Mouse (Mus musculus) neural tube, embryonic 14.5 days (tissue): ENCODE results near the gene Ptch1. TPM values are rescaled to one million over a fixed set of nuclear protein-coding genes. Genes with fewer than 3 reads are reported as not detected.

ENCODE experiments used
- ATAC-seq: fragments of 200-750 bp; cut with Nextera tagmentation; 2 replicates; pipeline ENCODE4 v1.8.0; 2017; ENCODE audit warnings: low read depth, mild to moderate bottlenecking, moderate TSS enrichment, moderate library complexity
- H3K27ac ChIP-seq: fragments of 300-500 bp; sonication (generic); 2 replicates; pipeline ENCODE4 v1.5.1; 2014; ENCODE audit warnings: low read depth, mild to moderate bottlenecking, control low read depth, low read length, moderate library complexity, mixed read lengths
- H3K27me3 ChIP-seq: fragments of 300-500 bp; sonication (generic); 2 replicates; pipeline ENCODE4 v1.6.1; 2014; ENCODE audit warnings: low read length; ENCODE audit not compliant: control insufficient read depth, insufficient read depth
- H3K36me3 ChIP-seq: fragments of 300-500 bp; sonication (generic); 2 replicates; pipeline ENCODE4 v1.6.1; 2014; ENCODE audit warnings: low read length, mixed read lengths; ENCODE audit not compliant: control insufficient read depth, insufficient read depth
- H3K4me1 ChIP-seq: fragments of 300-500 bp; sonication (generic); 2 replicates; pipeline ENCODE4 v1.6.1; 2014; ENCODE audit warnings: low read length; ENCODE audit not compliant: control insufficient read depth, insufficient read depth
- H3K4me2 ChIP-seq: fragments of 300-500 bp; sonication (generic); 2 replicates; pipeline ENCODE4 v1.6.1; 2014; ENCODE audit warnings: mild to moderate bottlenecking, low read depth, low read length, control low read depth
- H3K4me3 ChIP-seq: fragments of 300-500 bp; sonication (generic); 2 replicates; pipeline ENCODE4 v1.5.1; 2014; ENCODE audit warnings: low read depth, low read length, control low read depth, mixed read lengths
- H3K9ac ChIP-seq: fragments of 300-500 bp; sonication (generic); replicated peaks from 2 replicates; pipeline ENCODE4 v1.6.1; 2014; ENCODE audit warnings: low read depth, mild to moderate bottlenecking, control low read depth, low read length, mixed read lengths
- H3K9me3 ChIP-seq: fragments of 300-500 bp; sonication (generic); 2 replicates; pipeline ENCODE4 v1.6.1; 2016; ENCODE audit warnings: low read length; ENCODE audit not compliant: control insufficient read depth
- WGBS: fragments of 180-500 bp; shearing (Covaris S2); extraction: QIAGEN DNeasy Blood & Tissue Kit; methylation state at CpG from one replicate; pipeline ENCODE4 v1.1.7; 2014; 5-methylcytosine and 5-hydroxymethylcytosine counted together
- polyA plus RNA-seq: library from polyadenylated mRNA; unstranded; fragments of >200 nt; fragmentation: Nextera tagmentation; extraction: Ambion mirVana; gene quantifications from 2 replicates; pipeline ENCODE4 v1.2.1, GENCODE M21; 2014

Gene Ptch1
- polyA plus RNA-seq, 1 experiment from 2014 or later, result 26.4 TPM

DNA sequence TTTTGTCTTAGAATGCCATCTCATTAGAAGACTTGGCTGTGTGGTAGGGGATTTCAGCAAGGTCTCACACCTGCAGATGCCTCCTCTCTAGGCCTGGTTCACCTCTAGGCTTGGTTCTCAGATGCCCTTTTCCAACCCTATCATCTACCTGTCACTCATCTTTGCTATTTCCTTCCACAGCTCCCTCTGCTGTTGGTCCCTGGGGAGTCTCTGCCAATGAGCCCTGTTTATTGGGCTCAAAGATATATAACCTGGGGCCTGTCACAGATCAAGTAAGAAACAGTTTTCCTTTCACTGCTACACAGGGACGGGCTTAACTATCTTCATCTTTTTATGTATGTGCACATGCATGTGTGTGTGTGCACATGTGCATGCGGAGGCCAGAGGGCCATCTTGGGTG, 71.0 kb downstream of the Ptch1 start:
- Histone ChIP-seq H3K9me3 (no peaks in the 10 kb centered on the region), H3K4me3 (no peak overlapping the region), H3K4me1 (no peaks in the 10 kb centered on the region), H3K36me3 (peaks cover under 1% of the 10 kb centered on the region; the same call in 1 of the 2 replicates), H3K27ac (no peak overlapping the region), H3K4me2 (no peak overlapping the region), H3K27me3 (no peaks in the 10 kb centered on the region), H3K9ac (no peak overlapping the region)
- no peak for ATAC-seq
- WGBS, result 84% methylated on average over 2 of the region's 2 CpGs

DNA sequence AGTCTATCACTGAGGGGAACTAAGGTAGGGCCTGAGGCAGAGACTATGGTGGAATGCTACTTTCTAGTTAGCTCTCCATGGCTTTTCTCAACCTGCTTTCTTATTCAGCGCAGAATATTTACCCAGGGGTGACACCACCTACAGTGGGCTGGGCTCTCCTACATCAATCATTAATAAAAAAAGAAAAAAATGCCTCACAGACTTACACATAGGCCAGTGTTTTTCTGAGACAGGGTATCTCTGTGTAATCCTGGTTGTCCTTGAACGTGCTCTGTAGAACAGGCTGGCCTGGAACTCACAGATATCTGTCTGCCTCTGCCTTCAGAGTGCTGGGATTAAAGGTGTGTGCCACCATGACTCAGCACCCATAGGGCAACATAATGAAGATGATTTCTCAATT, 73.9 kb downstream of the Ptch1 start:
- H3K36me3 ChIP-seq, result no peaks in the 10 kb centered on the region
- H3K4me1 ChIP-seq, result 0 out of 2 replicates have a peak, but pooled peaks cover 7% of the 10 kb centered on the region
- 91% methylated on average over 2 of the region's 2 CpGs for WGBS
- no peak overlapping the region for H3K4me2 ChIP-seq
- ATAC-seq, result no peak
- H3K9me3 ChIP-seq, result no peaks in the 10 kb centered on the region
- no peak overlapping the region for H3K27ac ChIP-seq
- H3K9ac ChIP-seq, result no peak overlapping the region
- H3K27me3 ChIP-seq, result no peaks in the 10 kb centered on the region
- H3K4me3 ChIP-seq, result no peak overlapping the region

DNA sequence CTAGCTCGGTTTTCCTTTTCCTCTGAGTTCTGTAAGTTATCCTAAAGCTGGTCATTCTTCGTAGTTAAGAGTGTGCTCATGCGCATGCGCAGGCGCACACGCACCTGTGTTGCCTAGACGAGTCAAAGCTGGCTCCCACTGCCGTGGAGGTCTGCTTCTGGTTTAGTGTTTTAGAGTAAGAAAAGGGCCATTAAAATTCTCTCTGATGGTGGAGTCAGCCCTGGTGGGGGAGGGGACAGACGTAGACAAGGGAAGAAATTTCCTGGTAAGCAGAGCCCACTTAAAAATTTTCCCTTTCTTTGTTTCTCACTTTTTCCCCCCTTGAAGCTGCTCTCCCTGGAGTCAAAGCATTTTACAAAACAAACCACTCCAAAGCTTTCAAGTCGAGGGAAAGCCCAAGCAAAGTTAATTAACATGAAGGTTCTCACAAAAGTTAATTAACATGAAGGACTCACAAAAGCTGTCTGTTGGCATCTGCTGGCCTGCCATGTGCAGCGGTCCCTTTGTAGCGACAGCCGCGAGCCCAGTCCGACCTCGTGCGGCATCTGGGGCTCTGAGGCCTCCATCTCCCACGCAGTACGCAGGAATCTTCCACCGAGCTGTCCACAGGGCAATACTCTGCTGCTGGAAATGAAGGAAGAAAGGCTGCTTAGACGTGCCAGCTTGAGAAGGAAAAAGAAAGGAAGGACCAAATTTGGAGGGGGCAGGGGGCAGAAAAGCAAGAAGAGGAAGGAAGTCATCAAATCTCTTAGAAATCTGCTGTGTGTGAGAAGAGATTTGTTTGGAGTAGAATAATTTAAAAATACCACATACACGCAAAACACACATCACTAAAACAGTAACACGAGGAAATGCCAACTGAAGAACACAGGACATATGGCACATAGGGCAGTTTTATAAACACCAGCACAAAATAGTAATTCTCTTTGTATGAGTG, 76.5 kb downstream of the Ptch1 start, which contains the start of gene Fancc:
Gene Fancc, minus strand, starts transcription at position 633 of the 937 bp plus-strand sequence.
- Histone ChIP-seq H3K27ac (no peak within 1 kb of the TSS), H3K9me3 (no peaks in the 10 kb centered on the region), H3K4me3 (0 out of 2 replicates have a peak within 1 kb of the TSS, but pooled peaks have one; percentile 7), H3K4me2 (peak within 1 kb of the TSS; percentile 32), H3K4me1 (0 out of 2 replicates have a peak, but pooled peaks cover 7% of the 10 kb centered on the region), H3K9ac (peak within 1 kb of the TSS; percentile 37; the same call in 1 of the 2 replicates), H3K27me3 (no peaks in the 10 kb centered on the region), H3K36me3 (no peaks in the 10 kb centered on the region)
- peak; percentile 87 for ATAC-seq
- WGBS, result 18% methylated on average over 23 of the region's 23 CpGs

DNA sequence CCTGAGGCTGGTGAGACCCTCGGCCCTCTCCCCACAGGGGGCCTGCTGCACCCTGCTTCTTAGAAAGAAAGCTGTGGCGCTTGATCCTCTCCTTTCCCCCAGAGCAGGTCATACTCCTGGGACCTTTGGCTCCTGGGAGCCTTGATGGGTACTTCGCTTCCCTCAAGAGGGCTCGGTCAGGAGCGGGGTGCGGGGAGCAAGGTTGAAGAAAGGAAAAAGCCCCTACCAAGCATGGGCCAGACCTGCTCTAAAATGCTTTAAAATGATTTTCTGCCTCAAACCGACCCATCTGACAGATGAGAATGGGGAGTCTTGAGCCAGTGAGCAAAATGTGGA, 85.7 kb downstream of the Ptch1 start:
- 45% methylated on average over 7 of the region's 7 CpGs for WGBS
- H3K4me3 ChIP-seq, result no peak overlapping the region
- ATAC-seq, result no peak; the same call in none of the 2 replicates

DNA sequence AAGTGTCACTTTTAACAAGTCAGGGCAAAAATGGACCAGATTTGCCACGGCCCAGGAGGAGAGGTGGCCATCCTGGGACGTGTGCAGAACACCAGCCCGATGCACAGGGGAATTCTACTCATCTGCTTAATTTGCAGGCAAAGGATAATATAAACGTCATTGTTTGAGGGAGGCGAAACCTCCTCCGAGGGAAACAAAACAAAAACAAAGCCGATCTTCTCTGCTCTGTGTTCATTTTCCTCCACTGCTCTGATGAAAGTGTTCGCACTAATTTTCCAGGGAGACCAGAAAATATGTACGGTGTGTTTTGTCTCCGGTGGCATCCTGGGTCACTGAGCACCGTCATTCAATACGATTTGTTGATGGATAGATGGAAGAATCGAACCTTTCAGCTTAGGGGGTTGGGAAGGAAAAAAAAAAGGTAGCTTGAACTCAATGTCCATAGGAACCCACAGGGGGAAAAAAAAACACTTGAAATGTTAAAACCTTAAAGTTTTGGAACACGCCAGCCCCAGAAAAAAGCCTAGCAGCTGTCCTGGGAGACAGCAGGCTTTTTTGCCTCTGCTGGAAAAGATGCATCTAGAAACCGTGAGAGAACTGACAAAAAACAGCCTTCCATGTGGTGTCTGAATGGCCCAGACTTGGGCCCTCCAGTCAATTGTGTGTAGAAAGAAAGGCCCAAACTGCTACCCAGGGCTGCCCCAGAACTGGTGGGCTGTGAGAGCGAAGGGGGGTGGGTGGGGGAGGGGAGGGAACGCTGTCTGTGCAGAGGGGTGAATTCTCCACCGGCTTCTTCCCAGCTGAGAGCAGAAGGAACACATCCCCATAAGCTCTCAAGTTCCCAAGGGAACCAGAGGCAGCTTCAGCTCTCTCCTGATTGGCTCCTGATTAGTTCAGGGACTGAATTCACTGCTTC, 86.3 kb downstream of the Ptch1 start:
- WGBS, result 6% methylated on average over 18 of the region's 18 CpGs
- Histone ChIP-seq H3K9me3 (no peaks in the 10 kb centered on the region), H3K27me3 (no peaks in the 10 kb centered on the region), H3K9ac (no peak overlapping the region; the same call in 1 of the 2 replicates), H3K27ac (no peak overlapping the region), H3K4me2 (peak overlapping the region; percentile 31), H3K36me3 (no peaks in the 10 kb centered on the region), H3K4me1 (peaks cover 10% of the 10 kb centered on the region), H3K4me3 (no peak overlapping the region)
- peak; percentile 73 for ATAC-seq

More for the DNA sequence above, 85.7 kb downstream of the Ptch1 start:
- peaks cover 10% of the 10 kb centered on the region for H3K4me1 ChIP-seq
- no peaks in the 10 kb centered on the region for H3K36me3 ChIP-seq
- H3K27me3 ChIP-seq, result no peaks in the 10 kb centered on the region
- H3K9me3 ChIP-seq, result no peaks in the 10 kb centered on the region
- no peak overlapping the region for H3K9ac ChIP-seq
- no peak overlapping the region for H3K27ac ChIP-seq
- no peak overlapping the region for H3K4me2 ChIP-seq

DNA sequence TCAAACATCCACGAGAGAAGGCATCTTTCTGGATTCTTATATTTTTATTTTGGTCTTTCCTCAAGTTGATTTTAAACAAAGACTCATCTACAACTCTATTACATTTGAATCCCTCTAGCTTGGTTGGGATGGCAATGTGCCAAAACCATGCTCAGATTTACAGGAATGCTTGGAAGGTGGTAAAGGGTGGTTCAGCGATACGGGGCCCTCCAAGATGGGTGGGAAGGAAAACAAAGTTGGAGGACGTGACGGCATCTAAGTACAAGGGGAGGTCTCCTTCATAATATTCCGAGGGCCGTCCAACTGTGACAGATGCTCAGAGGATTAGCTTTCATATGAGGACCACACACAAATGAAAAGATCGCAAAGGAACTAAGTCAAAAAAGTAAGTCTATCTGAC, 98.0 kb downstream of the Ptch1 start:
- 92% methylated on average over 8 of the region's 8 CpGs for WGBS

More for the DNA sequence above, 98.0 kb downstream of the Ptch1 start:
- Histone ChIP-seq H3K9me3 (no peaks in the 10 kb centered on the region), H3K36me3 (no peaks in the 10 kb centered on the region), H3K27ac (no peak overlapping the region), H3K27me3 (no peaks in the 10 kb centered on the region), H3K4me3 (no peak overlapping the region), H3K9ac (no peak overlapping the region), H3K4me2 (no peak overlapping the region), H3K4me1 (no peaks in the 10 kb centered on the region)
- no peak for ATAC-seq

Other genes with a start within 250 kb of the Ptch1 start
- 14.6 and 16.1 TPM in 2 replicates for gene Fancc, start 76.3 kb downstream of the Ptch1 start, polyA plus RNA-seq
- 13.6 and 18.4 TPM in 2 replicates for gene Ercc6l2, start 241.6 kb upstream of the Ptch1 start, polyA plus RNA-seq